Comparison of ENCODE assay signal across 13 mouse cellular contexts in genomic region chr2:50793616-50794015, GRCm38 (mm10).
DNase-seq lines count a peak whose midpoint lies in the region; ATAC-seq and TF ChIP-seq lines count a peak whose summit lies in the region.
"Had no signal": no experiment of that assay in that cellular context is flagged by ENCODE, and none has a peak within 500 bp of the region (broad histone marks: within the 10 kb centered on the region; RNA-seq: fewer than 3 reads in every experiment).

No protein-coding gene starts in this region.

- peak; percentile 75 for DNase-seq in gastrocnemius, adult 18-20 months (ENCODE audit: low spot score)
- DNase-seq in gastrocnemius, postnatal 4 days (ENCODE audit: low spot score in 2 of 2) = no peak
- peak; percentile 96 for DNase-seq in 3T3-L1 (ENCODE audit: low read depth, low spot score)
- DNase-seq in heart, postnatal 25 days (ENCODE audit: low spot score) = peak; percentile 49
- no peak for DNase-seq in retina, postnatal 1 day
- no peak for DNase-seq in left cerebral cortex, adult 2 months (ENCODE audit: extremely low spot score in 1 of 2, low spot score in 2 of 2)
- DNase-seq: kidney, postnatal 10 days; liver had no signal

- no peak for TF ChIP-seq CTCF in left cerebral cortex, adult 2 months (IDR thresholded peaks at IDR 0.05)

- no peaks in the 10 kb centered on the region for H3K4me1 ChIP-seq in brown adipose tissue, adult 24 weeks (ENCODE audit: control insufficient read depth, insufficient read depth, insufficient read length, low read length)

- H3K27ac ChIP-seq in brown adipose tissue, adult 24 weeks (replicated peaks; ENCODE audit: low read depth, low read length) = peak overlapping the region; percentile 84
- no peak overlapping the region for H3K27ac ChIP-seq in left cerebral cortex, adult 2 months
- H3K27ac ChIP-seq: midbrain, embryonic 10.5 days; neural tube, embryonic 12.5 days had no signal

- H3K4me3 ChIP-seq in brown adipose tissue, adult 24 weeks (ENCODE audit: insufficient read depth, low read depth, low read length) = no peak overlapping the region
- H3K4me3 ChIP-seq in left cerebral cortex, adult 2 months = no peak overlapping the region
- H3K4me3 ChIP-seq: midbrain, embryonic 10.5 days; neural tube, embryonic 12.5 days had no signal

- ATAC-seq in erythroid progenitor cell, adult 5-6 weeks (replicated peaks; ENCODE audit: low FRiP score, poor library complexity, severe bottlenecking) = no peak
- ATAC-seq: forebrain, embryonic 14.5 days had no signal

- intact Hi-C loops in heart, postnatal 25 days (cut with DNase I) = no loop called here
- intact Hi-C loops in left cerebral cortex, adult 2 months (cut with DNase I) = no loop called here

Comparison
In these comparisons a context has a peak if more than half of its experiments do, and no peak if none do; other contexts are left out.
1. DNase-seq: peak in gastrocnemius, adult 18-20 months (single experiment), 3T3-L1 (single experiment) and heart, postnatal 25 days (single experiment); none in gastrocnemius, postnatal 4 days (0 of 2), retina, postnatal 1 day (single experiment) and left cerebral cortex, adult 2 months (0 of 2).